Mouse (Mus musculus) stomach, embryonic 16.5 days (tissue): ENCODE data around the gene Zyg11a. TPM values are rescaled to one million over a fixed set of nuclear protein-coding genes. Genes with fewer than 3 reads are reported as not detected.

Experiments
- ATAC-seq: fragments of 200-750 bp; cut with Nextera tagmentation; 2 replicates; pipeline ENCODE4 v1.8.0; 2017; ENCODE audit warnings: moderate number of reproducible peaks, moderate TSS enrichment; ENCODE audit not compliant: insufficient read depth, low FRiP score
- H3K27ac ChIP-seq: fragments of 300-500 bp; sonication (generic); 2 replicates; pipeline ENCODE4 v1.5.1; 2014; ENCODE audit warnings: low read length
- H3K27me3 ChIP-seq: fragments of 300-500 bp; sonication (generic); 2 replicates; pipeline ENCODE4 v1.6.1; 2014; ENCODE audit warnings: low read length, control low read depth, mixed read lengths; ENCODE audit not compliant: control insufficient read depth, insufficient read depth
- H3K36me3 ChIP-seq: fragments of 300-500 bp; sonication (generic); 2 replicates; pipeline ENCODE4 v1.6.1; 2014; ENCODE audit warnings: low read length; ENCODE audit not compliant: control insufficient read depth, insufficient read depth
- H3K4me1 ChIP-seq: fragments of 300-500 bp; sonication (generic); 2 replicates; pipeline ENCODE4 v1.6.1; 2014; ENCODE audit warnings: low read length, control low read depth, mixed read lengths; ENCODE audit not compliant: control insufficient read depth, insufficient read depth
- H3K4me2 ChIP-seq: fragments of 300-500 bp; sonication (generic); 2 replicates; pipeline ENCODE4 v1.6.1; 2014; ENCODE audit warnings: low read depth, low read length, mixed read lengths
- H3K4me3 ChIP-seq: fragments of 300-500 bp; sonication (generic); replicated peaks from 2 replicates; pipeline ENCODE4 v1.5.1; 2014; ENCODE audit warnings: mild to moderate bottlenecking, low read length
- H3K9ac ChIP-seq: fragments of 300-500 bp; sonication (generic); 2 replicates; pipeline ENCODE4 v1.6.1; 2014; ENCODE audit warnings: low read length
- H3K9me3 ChIP-seq: fragments of 300-500 bp; sonication (generic); replicated peaks from 2 replicates; pipeline ENCODE4 v1.6.1; 2016; ENCODE audit warnings: low read length, control low read depth; ENCODE audit not compliant: control insufficient read depth
- WGBS: fragments of 180-500 bp; shearing (Covaris S2); extraction: QIAGEN DNeasy Blood & Tissue Kit; methylation state at CpG from one replicate; pipeline ENCODE4 v1.1.7; 2014; 5-methylcytosine and 5-hydroxymethylcytosine counted together
- polyA plus RNA-seq: library from polyadenylated mRNA; unstranded; fragments of >200 nt; fragmentation: Nextera tagmentation; extraction: Ambion mirVana; gene quantifications from 2 replicates; pipeline ENCODE4 v1.2.1, GENCODE M21; 2015

The Zyg11a gene
- polyA plus RNA-seq = 0.29 and 0.35 TPM in 2 replicates

- H3K9me3 ChIP-seq = no peaks in the 10 kb centered on the region
- peaks cover 24% of the 10 kb centered on the region for H3K27me3 ChIP-seq
- H3K27ac ChIP-seq = no peak within 1 kb of the TSS
- H3K4me2 ChIP-seq = peak within 1 kb of the TSS; percentile 78
- no peaks in the 10 kb centered on the region for H3K36me3 ChIP-seq
- peak within 1 kb of the TSS; percentile 54 for H3K4me3 ChIP-seq
- WGBS = 2% methylated on average over 91 of the region's 107 CpGs
- peak within 1 kb of the TSS; percentile 64 for H3K9ac ChIP-seq
- H3K4me1 ChIP-seq = peaks cover 6% of the 10 kb centered on the region; the same call in 1 of the 2 replicates
- ATAC-seq = peak; percentile 69
These were observed at the start of gene Zyg11a for GRCm38 (mm10) chr4:108217332-108218179. Gene Zyg11a, minus strand, starts transcription at chr4:108218048.

- Histone ChIP-seq H3K9ac (no peak overlapping the region), H3K9me3 (no peaks in the 10 kb centered on the region), H3K4me3 (no peak overlapping the region), H3K4me2 (no peak overlapping the region), H3K36me3 (peaks cover 11% of the 10 kb centered on the region; the same call in 1 of the 2 replicates), H3K27me3 (no peaks in the 10 kb centered on the region), H3K4me1 (no peaks in the 10 kb centered on the region), H3K27ac (no peak overlapping the region)
- 89% methylated on average over 7 of the region's 7 CpGs for WGBS
- ATAC-seq = no peak
These were observed 47.9 kb upstream of the Zyg11a start for GRCm38 (mm10) chr4:108265774-108266173.

DNA sequence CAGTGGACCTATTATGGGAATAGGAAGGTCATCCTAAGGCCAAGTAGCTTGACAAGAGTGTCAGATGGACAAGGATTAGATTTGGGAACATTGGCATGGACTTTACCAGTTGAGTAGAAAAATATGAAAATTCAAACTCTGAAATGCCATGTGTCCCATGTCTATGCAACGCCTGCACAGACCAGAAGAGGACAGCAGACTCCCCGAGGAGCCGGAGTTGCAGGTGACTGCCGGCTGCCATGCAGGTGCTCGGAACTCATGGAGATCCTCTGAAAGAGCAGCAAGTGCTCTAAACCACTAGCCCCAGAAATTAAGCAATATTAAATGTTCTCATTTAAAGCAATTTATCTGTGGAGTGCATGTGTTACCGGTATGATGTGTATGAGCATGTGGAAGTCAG, 35.5 kb upstream of the Zyg11a start:
- no peak overlapping the region for H3K9ac ChIP-seq
- H3K27me3 ChIP-seq = no peaks in the 10 kb centered on the region
- 88% methylated on average over 6 of the region's 6 CpGs for WGBS
- H3K4me3 ChIP-seq = no peak overlapping the region
- no peaks in the 10 kb centered on the region for H3K4me1 ChIP-seq
- no peak overlapping the region for H3K4me2 ChIP-seq
- no peak overlapping the region for H3K27ac ChIP-seq
- no peak for ATAC-seq
- H3K9me3 ChIP-seq = no peaks in the 10 kb centered on the region
- peaks cover 22% of the 10 kb centered on the region for H3K36me3 ChIP-seq

DNA sequence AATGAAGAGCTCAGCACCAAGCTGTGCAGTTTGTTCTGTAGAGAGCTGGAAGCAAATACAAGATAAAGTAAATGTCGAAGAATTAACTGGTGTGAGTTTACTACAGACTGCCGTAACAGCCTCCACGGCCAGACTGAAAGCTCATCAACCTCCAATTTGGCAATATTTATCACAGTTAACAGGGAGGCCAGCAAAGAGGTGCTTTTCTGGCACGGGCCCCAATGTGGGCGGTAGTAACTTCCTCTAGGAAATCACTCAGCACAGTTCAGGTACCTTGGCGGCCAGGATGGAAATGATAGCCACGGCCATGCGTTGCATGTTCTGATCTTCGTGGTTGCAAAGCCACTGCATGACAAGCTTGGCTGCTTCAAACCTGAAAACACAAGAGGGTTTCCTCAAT, 32.7 kb upstream of the Zyg11a start:
- Histone ChIP-seq H3K9me3 (no peaks in the 10 kb centered on the region), H3K27me3 (no peaks in the 10 kb centered on the region), H3K4me2 (no peak overlapping the region), H3K36me3 (peaks cover 22% of the 10 kb centered on the region), H3K4me1 (no peaks in the 10 kb centered on the region), H3K9ac (no peak overlapping the region), H3K27ac (no peak overlapping the region), H3K4me3 (no peak overlapping the region)
- no peak for ATAC-seq
- WGBS = 91% methylated on average over 9 of the region's 9 CpGs

DNA sequence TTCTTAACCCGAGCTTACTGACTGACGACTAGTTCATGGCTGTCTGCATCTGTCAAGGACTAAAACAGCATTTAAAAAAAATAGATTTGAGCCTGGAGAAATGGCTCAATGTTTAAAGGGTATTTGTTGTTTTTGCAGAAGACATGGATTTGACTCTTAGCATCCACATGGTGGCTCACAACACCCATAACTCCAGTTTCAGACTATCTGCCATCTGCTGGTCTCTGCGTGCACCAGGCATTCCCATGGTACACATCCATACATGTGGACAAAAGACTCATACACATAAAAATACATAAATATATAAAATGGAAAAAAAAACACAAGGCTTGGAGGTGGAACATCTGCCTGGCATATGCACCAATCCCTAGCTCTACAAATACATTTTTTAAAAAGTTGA, 31.5 kb upstream of the Zyg11a start:
- 95% methylated on average over 3 of the region's 3 CpGs for WGBS
- Histone ChIP-seq H3K4me1 (no peaks in the 10 kb centered on the region), H3K36me3 (peaks cover 22% of the 10 kb centered on the region)

DNA sequence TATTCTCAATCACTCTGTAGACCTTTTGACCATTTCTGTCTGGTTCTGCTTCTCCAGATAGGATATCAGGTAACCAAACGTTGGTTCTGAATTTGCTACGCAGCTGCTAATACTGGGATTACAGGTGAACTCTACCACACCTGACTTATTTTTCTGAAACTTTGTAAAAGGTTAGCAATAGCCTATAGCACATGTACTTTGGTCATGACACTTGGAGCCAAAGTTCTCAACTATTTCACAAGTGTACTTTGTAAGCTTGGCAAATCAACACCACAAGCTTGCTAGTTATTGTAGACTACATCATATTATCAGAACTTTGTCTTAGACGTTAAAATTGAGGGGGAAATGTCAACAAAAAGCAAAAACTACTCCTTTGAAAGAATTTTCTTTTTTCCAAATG, 15.8 kb upstream of the Zyg11a start:
- H3K36me3 ChIP-seq = peaks cover 10% of the 10 kb centered on the region; the same call in 1 of the 2 replicates
- 75% methylated on average over 3 of the region's 3 CpGs for WGBS
- H3K9ac ChIP-seq = no peak overlapping the region
- no peak overlapping the region for H3K4me2 ChIP-seq
- no peaks in the 10 kb centered on the region for H3K4me1 ChIP-seq
- H3K4me3 ChIP-seq = no peak overlapping the region
- no peak for ATAC-seq
- no peaks in the 10 kb centered on the region for H3K27me3 ChIP-seq
- H3K9me3 ChIP-seq = no peaks in the 10 kb centered on the region
- H3K27ac ChIP-seq = no peak overlapping the region

More for the DNA sequence above, 31.5 kb upstream of the Zyg11a start:
- no peak for ATAC-seq
- Histone ChIP-seq H3K9ac (no peak overlapping the region), H3K9me3 (no peaks in the 10 kb centered on the region), H3K4me3 (no peak overlapping the region), H3K27ac (no peak overlapping the region), H3K27me3 (no peaks in the 10 kb centered on the region), H3K4me2 (no peak overlapping the region)

DNA sequence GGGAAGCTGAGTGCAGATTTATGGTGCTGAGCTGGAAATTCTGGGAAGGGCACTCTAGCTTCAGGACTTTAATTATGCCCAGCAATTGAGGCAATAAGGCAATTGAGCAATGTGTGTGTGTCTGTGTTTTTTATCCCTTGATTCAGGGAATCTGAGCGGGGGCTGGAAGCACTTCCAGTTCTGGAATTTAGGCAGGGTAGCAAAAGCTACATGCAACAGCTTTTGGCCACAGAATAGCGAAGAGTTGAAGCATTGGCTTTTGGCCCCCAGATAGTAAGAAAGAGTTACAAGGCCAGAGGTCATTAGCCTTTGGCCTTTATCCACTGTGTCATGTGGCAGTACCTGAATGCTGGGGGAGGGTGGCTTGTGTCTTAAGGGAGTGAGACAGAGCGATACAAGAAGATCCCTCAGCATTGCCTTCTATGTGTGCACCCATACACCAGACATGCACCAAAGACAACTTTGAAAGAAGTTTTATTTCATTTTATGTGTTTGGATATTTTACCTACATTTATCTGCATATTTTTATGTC, 7.6 kb upstream of the Zyg11a start:
- Histone ChIP-seq H3K4me2 (no peak overlapping the region), H3K4me3 (no peak overlapping the region), H3K9ac (no peak overlapping the region), H3K36me3 (no peaks in the 10 kb centered on the region), H3K27me3 (no peaks in the 10 kb centered on the region; the same call in 1 of the 2 replicates), H3K9me3 (no peaks in the 10 kb centered on the region), H3K27ac (no peak overlapping the region), H3K4me1 (no peaks in the 10 kb centered on the region)
- 64% methylated on average over 3 of the region's 3 CpGs for WGBS
- no peak for ATAC-seq

- no peak overlapping the region for H3K9ac ChIP-seq
- H3K9me3 ChIP-seq = no peaks in the 10 kb centered on the region
- H3K4me2 ChIP-seq = no peak overlapping the region
- no peak overlapping the region for H3K27ac ChIP-seq
- no peaks in the 10 kb centered on the region for H3K36me3 ChIP-seq
- ATAC-seq = no peak
- no peak overlapping the region for H3K4me3 ChIP-seq
- WGBS = 88% methylated on average over 5 of the region's 5 CpGs
- peaks cover 11% of the 10 kb centered on the region for H3K27me3 ChIP-seq
- peaks cover 6% of the 10 kb centered on the region; the same call in 1 of the 2 replicates for H3K4me1 ChIP-seq
These were observed 4.7 kb upstream of the Zyg11a start for GRCm38 (mm10) chr4:108222507-108222906.

DNA sequence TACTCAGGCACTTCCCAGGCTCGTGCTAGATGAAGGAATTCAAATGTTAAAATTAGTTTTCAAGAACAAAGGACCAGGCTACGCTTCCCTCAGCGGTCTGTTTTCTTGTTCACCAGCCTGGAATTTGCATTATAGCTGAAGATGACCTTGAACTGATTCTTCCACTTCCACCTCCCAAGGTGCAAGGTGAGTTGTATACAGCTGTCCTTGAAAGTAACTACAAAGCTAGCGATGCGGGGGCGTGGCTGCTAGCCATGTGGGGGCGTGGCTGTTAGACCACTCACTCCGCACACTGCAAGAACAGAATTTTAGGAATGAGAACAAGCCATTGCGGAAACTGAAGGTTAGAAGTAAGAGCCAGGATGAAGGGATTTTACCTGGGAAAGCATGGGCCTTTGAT, 1.2 kb upstream of the Zyg11a start:
- Histone ChIP-seq H3K4me1 (peaks cover 6% of the 10 kb centered on the region; the same call in 1 of the 2 replicates), H3K27ac (no peak overlapping the region), H3K9me3 (no peaks in the 10 kb centered on the region), H3K9ac (no peak overlapping the region), H3K36me3 (no peaks in the 10 kb centered on the region), H3K27me3 (peaks cover 24% of the 10 kb centered on the region), H3K4me3 (no peak overlapping the region), H3K4me2 (no peak overlapping the region)
- WGBS = 12% methylated on average over 9 of the region's 9 CpGs
- no peak for ATAC-seq
